Mouse (Mus musculus) liver, postnatal 0 days (tissue): ENCODE results near the gene Ankrd6.

Source experiments
- CTCF ChIP-seq: sonication (generic); IDR thresholded peaks from 2 replicates; pipeline ENCODE4 v1.5.1; 2016; ENCODE audit warnings: antibody characterized with exemption, low read depth
- EP300 ChIP-seq: IDR thresholded peaks from 2 replicates; pipeline ENCODE4 v1.6.1; 2016; ENCODE audit warnings: antibody characterized with exemption, low read depth, mild to moderate bottlenecking

DNA sequence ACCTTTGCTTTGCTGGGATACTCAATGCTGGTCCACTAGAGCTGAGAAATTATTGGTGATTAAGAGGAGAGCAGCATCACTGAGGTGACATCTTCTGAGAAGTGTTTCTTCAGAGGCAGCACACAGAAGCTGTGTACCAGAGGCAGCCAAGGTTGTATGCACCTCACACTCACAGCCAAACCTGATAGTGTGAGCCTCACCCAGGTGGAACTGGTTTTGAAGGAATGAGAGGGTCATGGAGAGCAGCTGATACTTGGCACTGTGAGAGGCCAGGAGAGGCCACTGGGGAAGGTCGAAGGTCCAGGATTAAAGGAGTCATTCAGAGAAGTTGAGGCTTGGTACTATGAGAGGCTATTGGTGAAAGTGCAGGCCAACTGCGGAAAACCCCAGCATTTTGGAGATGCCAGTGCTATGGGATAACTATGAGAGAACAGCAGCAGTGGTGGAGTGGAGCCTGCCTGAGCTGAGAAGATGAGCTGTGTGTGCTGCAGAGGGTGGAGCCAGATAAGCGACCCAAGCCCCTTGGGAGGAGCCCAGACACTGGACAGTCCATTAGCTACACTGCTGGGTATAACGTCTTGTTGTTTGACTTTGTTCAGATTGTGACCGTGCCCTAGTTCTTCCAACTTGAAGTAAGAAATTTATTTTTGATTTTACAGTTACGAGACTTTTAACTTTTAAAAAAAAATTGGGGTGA lies 33.8 kb downstream of the Ankrd6 start:
- TF ChIP-seq EP300: no peak
- no peak for TF ChIP-seq CTCF
